Mouse (Mus musculus) cerebellum, adult 18-20 months (tissue): Measurements from ENCODE around the gene Asic2.
A peak's percentile ranks its signal among the peaks of the same experiment; 100 is the strongest.

Experiments
- DNase-seq, 2 experiments: peaks; one replicate each; pipeline ENCODE4 v3.0.0; 2021

Asic2 gene

DNA sequence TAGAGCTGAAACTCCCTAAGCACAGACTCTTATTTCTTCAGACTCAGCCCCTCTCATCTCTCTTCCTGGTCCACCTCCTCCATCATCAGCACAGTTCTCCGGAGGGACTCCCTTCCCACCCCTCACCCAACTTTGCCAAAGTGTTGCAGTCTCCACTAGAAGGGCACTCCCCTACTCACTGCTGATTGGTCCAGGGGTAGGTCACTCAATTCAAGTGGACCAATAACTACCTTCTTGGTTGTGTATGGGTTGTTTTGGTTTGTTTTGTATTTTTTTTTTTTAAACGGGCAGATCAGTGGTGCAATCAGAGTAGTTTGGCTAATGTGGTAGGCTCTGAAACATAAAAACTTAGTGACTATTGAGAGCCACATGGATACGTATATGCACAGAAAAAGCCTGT is 1002.2 kb downstream of the Asic2 start:
- peak in 1 of 2 experiments; percentile 7 for DNase-seq

DNA sequence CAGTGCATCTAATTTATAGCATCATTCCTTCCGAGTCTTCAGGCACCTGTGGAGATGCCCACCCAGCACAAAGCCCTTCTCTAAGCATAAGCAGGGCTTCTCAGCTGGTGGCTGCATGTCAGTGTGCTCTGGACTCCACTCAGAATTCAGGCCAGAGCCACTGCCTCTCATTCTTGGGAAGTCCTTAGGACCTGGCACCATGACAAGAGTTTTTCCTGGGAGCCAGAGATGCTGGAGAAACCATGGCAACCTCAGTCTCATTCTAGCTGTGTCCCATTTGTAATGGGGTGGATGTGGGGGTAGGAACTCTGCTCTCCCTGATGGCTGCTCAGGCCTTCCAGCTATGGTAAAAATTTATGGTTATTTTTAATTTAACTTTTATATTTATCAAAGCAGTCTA is 1006.9 kb downstream of the Asic2 start:
- peak; percentile 18 to 40 for DNase-seq

DNA sequence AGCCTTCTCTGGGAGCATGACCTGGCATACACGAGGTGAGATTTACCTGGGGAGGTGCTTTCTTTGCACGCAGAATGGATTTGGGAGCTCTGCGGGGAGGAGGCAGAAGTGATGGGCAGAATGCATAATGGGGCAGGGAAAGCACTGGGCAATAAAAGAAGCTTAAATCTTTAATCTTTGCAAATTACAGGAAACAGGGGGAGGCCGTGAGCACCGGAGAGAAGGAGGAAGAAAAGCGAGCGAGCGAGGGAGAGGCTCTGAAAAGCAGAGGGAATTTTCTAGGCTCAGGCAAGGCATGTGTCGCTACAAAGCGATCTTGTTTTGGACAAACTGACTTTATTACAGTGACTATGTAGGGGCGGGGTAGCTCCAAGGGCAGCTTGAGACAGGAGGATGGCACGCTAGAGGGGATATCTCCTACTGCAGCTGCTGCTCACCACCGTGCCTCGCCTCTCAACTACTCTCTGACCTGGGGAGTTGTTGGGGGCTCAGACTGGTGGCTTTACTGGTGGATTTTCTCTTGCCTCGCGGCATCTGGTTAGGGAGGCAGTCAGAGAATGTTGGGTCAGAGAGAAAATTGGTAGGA is 1010.1 kb downstream of the Asic2 start:
- no peak for DNase-seq

DNA sequence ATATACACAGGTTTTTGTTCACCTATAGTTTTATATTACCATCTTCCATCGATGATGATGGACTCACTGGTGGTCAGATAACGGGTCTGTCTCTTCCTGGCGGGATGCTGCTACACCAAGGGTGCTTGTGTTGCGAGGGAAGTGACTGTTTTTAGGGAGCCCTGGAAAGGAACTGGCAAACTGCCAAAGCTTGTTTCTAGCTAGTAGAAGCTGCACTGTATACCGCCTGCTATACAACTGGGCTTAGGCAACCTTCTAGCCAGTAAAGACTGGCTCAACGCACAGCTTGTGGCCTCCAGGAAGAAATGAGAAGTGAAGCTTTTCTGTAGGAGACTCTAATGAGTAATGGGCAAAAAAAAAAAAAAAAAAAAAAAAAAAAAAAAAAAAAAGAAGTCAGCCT is 1012.3 kb downstream of the Asic2 start:
- DNase-seq = no peak

DNA sequence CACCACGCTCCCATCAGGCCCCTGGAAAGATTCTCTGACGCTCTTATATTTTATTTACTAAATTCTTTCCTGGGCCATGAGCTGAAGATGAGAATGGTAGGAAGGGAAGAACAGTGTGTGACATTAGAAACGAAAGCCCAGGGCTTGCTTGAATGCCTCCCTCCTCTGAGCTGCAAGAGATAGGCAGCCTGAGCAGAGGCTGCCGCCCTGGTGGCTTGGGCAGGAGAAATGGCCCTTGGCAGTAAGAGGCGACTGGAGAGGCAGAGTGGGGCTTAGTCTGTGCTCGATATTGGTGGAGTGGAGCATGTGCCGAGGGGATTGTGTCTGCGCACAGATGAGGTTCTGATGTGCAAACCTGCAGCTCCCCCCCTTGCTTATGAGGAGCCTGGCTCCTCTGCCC is 1014.1 kb downstream of the Asic2 start:
- DNase-seq = peak in 1 of 2 experiments; percentile 16

DNA sequence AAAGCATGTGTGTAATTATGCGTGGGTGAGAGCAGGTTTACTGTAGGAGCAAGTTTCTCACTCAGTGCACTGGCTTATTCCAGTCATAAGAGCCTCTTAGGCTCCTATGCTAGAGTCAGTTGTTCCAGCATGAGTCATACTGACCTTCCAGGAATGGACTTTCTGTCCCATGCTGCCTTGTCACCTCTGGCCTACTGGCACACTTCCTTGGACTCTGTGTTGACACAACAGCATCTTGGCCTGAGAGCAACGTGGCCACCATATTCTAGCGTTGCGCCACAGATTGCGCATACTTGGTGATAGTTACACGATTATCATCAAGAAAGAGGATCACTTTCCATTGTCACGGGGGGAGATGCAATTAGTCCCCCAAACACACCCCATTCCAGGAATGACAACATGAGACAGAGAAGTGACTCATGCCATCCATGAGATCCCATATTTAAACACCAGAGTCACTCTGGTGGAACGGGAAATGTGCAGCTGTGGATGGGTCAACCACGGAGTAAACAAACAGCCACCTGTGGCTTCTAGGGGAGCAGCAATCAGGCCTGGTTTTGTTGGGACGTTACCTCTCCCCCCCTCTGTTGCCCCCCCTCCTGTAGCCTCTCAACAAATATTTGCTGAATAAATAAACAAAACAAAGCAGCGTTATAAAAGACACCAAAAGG is 1019.1 kb downstream of the Asic2 start:
- no peak for DNase-seq

DNA sequence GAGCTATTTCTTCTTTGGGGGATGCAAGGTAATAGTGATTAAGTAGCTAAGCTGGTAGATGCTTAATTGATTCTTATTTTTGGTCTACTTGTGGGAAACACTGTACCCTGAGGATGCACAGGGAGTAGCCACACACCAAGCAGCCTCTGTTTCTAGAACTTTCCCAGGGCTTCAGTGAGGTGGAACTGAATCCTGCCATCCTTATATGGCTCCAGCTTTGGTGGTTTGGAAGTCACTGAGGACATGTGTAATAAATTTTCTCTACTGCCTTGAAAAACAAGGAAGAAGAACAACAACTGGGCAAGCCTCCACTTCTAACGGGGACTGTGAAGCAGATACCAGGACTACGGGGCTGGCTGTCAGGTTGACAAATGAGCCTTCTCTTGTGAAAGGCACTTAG is 1020.2 kb downstream of the Asic2 start:
- no peak for DNase-seq

DNA sequence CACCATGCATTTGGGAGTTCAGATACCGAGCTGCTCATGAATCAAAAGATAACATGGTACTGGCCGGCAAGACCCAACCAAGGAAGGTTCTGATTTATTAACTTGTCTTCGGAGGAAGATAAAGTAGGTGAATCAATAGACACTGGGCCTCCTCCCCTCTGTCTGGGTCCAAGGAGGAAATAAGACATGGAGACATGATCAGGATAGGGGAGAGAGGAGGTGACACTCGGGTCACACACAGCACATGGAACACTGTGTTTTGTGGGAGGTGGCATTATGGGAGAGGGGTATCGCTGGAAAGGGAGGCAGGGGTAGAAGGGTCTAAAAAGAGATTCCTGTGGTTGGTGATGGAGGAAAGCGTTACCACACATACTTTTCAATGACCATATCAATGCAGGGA is 1022.1 kb downstream of the Asic2 start:
- DNase-seq = no peak

DNA sequence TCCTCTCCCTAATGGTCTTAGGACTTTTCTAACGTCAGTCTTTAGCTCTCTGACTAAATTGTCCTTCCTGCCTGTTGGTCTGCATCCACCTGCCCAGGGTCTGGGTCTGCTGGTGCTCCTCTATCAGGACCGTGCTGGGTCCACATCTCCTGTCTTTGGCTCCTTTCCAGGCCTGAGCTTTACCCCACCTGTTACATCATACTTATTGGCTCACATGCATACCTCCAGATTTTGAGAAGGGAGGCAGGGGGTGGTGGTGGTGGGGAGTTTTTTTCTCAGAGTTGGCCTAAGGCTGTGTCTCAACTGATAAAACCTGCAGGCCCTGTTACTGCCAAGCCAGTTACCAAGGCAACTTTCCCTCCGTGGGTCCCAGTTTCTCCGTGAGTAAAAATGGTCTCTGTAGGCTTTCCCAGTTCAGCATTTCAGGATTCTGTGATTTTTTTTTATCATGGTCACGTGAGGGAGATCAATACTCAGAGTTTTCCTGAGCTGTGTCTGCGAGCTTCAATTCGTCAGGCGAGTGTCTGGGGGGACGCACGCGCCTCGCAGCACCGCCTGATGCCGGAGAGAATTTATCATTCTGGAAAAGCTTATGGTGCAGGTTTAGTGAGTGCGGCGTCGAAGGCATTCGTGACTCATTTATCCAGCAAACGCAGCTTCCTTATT is 1044.8 kb downstream of the Asic2 start:
- DNase-seq = no peak

DNA sequence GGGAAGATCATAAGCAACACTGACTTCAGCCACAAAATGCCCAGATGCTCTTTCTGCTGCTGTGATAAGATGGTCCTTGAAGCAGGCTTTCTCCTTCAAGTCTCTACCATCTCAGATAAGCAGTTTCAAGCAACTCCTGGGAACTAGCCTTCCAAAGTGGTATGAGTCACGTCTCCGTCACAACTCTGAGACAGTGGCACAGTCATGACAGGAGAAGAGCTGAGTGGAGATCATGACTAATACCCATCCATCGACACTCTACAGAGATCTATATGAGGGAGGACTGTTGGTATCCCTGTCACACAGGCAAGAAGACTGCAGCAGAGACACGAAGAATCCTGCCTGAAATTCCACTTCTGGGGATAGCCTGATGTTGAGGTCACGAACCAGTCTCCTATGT is 1049.9 kb downstream of the Asic2 start:
- no peak for DNase-seq

DNA sequence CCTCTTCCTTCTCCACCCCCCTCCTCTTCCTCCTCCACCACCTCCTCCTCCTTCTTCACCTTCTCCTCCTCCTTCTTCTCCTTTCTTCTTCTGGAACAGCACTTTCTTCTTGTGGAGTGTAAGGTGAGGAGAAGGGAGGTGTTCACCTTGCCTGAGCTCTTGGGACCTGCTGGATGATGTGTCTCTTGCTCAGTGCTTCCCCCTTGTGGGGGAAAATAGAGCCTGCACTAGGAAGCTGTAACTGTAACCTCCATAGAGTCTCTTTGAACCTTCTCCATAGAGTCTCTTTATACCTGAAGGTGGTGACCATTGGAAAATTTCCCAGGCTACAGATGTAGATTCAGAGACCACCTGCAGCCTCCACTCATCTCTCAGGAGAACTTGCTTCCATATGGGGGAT is 1050.6 kb downstream of the Asic2 start:
- no peak for DNase-seq

DNA sequence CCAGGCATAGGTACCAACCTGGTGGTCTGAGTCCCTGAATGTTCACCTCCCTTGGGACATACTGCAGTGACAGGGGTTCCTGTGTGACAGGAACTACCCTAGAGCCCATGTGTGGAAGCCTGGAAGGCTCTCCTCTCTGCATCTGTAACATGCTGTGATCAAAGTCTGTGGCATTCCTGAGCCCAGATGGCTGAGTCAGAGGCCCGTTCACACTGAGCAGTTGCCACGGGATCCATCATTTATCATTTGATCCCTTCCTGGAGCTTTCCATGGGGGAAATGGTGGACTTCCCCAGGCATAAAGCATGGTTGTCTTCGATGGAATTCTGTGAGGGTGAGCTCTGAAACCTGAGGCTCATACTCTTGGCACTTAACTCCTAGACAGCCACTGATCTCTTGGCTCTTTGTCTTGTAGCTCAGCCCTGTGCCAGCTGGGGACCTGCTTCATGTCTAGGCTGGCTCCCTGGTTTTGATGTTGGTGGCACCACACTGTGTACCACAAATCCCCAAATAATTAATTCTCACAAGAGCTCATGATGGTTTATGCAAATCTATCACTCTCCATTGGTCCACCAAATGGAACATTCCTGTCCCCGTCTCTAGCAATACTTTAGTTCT is 1054.7 kb downstream of the Asic2 start:
- peak in 1 of 2 experiments; percentile 21 for DNase-seq

DNA sequence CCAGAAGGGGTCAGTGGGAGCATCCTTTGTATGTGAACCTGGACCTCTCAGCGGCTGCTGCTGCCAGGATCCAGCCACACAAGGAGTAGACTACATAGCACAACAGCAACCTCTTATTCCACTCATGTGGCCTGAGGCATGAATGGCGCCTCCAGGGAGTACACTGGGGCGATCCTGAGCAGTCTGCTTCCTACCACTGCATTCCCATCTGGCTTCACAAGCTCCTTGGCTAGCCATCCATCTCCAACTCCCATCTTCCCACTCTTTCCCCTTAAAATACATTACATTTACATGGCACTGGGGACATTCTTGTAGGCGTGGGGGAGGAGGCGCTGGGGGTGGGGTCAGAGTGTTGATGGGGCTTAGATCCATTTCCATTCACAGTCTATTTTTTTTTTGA is 1055.5 kb downstream of the Asic2 start:
- DNase-seq = no peak

DNA sequence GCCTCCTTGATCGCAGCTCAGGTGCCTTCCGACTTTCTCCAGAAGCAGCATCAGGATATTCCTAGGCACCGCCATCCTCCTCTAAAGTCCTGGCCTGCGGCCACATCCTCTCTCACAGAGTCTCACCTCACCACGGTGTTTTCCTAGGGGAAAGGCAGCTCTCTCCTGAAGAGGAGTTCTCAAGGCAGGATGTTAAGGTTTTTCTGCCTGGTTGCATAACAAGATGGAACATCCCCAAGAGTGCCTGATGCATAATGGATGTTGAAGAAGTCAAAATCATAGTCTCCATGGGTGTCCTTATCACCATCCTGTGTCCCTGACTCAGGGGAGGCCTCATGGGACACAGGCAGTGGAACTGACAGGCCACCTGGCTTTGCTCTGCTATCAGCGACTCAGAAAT is 1060.4 kb downstream of the Asic2 start:
- DNase-seq = no peak

DNA sequence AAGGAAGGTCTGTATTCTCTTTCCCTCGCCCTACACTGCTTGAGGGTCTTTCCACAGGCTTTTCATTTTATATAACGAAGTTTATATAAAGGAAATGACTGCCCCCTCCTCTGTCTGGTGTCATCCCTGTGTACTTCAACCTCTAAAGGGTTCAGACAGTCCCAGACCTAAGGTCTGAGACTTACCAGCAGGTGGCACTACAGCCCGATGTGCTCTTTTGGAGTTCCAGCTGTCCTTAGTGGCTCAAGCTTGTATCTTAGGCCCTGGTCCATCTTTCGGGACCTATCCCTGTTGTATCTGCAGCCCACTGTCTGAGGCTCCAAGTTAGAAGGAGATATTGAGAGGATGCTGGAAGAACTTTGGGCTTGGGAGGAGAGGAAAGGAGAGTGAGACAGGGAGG is 1061.8 kb downstream of the Asic2 start:
- peak; percentile 70 to 76 for DNase-seq

DNA sequence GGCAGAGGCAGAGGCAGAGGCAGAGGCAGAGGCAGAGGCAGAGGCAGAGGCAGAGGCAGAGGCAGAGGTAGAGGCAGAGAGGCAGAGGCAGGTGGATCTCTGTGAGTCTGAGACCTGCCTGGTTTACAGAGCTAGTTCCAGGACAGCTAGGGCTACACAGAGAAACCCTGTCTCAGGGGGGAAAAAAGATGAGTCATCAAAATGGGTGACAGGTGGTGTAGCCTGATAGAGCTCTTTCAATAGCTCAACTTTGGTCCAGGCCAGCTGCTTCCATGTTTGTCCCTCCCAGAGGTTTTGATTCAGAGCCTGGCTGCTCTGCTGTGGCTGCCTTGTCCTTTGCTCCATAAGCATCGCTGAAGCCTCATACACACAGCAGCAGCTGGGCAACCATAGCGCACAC is 1063.7 kb downstream of the Asic2 start:
- no peak for DNase-seq

DNA sequence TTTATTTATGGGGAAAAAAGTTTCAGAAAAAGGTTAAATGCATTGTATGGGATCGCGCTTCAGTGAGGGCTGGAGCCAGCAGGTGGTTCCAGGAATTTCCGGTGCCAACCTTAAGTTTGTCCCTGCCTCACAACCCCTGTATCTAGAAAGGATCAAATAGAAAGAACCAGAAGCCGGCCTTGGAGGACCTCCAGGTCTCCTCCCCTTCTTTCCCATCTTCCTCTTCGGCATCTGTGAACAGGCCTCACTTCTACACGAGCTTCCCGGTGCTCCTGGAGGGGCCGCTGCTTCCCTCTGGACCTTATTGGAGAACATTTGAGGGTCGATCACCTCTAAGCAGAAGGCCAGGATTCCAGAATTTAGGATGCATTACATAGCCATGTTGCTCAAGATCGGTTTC is 1064.8 kb downstream of the Asic2 start:
- no peak for DNase-seq

DNA sequence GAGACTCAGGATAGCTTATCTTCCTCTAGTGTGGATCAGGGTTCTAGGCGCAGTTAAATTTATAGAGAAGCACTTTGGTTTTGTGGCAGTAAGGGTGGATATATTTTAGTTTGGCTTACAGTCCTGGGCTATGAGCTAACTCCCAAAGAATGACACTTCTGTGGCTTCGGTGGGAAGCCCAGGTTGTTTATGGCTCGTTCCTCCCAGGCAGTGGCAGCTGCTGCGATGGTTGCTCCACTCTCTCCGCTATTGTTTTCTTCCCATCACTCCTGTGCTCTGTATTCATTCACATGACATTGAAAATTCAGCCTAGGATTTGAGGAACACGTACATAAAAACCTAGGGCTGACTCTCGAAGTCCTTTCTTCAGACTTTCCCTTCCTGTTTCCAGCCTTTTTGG is 1065.6 kb downstream of the Asic2 start:
- no peak for DNase-seq

DNA sequence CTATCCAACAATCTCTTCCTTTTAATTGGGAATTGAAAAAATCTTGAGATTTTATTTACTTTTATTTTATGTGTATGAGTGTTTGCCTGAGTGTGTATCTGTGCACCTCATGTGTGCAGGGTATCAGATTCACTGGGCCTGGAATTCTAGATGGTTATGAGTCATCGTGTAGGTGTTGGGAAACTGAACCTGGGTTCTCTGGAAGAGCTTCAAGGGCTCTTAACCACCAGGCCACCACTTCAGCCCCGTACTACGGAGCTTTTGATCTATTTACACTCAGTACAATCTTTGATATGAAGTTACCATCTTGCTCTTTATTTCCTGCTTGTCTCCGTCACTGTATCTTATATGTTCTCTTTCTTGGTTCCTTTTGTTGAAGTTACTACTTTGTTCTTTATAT is 1067.7 kb downstream of the Asic2 start:
- no peak for DNase-seq

DNA sequence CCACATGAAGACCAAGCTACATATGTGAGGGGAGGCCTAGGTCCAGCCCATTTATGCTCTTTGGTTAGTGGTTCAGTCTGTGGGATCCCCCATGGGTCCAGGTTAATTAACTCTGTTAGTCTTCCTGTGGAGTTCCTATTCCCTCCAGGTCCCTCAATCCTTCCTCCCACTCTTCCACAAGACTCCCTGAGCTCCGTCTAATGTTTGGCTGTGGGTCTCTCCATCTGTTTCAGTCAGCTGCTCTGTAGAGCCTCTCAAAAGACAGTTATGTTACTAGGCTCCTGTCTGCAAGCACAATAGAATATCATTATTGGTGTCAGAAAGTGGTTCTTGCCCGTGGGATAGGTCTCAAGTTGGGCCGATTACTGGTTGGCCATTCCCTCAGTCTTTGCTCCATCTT is 1072.4 kb downstream of the Asic2 start:
- peak; percentile 30 to 56 for DNase-seq

DNA sequence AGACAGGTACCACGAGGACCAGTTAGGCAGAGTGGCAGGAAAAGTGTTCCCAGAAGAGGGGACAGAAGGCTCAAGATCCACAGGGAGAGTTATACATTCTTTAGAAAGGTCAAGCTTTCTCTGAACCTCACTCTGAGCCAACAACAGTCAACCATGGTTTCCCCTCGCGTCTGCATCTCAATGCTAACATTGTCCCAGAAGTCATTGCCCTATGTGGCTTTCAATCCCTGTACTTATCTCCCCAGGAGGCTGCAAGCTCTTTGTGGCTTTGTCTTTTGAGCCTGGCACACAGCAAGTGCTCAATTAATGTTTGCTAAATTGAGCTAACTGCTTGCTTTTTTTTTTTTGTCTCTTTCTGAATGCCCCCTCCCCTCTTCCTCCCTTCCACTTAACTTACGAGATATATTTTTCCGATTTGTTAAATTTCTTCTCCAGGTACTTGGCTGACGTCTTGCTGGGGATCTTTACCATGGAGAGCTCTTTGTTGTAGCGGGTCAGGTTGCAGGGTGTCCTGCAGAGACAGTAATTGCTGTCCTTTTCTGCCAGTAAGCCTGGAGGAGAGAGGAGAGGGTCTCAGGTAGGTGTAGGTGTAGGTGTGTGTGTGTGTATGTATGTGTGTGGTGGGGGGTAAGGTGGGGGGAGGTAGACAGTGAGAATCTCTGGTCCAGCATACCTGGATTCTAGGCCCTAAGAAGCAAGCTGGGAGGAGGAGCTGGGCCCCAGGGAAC is 1078.8 kb downstream of the Asic2 start:
- DNase-seq = no peak

DNA sequence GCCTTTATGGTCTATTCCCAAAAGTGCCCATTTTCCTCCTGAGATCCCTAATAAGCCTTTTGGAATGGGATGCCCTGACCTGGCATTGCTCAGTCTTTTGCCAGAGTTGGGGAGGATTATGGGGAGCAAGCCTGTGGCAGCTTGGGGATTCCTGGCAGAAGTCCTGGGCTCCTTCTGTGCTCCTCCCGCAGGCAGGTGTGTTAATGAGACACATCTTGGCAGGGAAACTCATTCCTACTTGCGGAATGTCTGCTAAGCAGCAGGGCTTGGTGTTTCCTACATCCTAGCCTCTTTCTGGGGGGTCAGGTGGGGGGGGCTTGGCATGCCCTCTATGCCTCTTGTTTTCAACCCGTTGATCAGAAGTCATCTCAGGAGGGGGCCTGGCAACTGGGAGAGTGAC is 1081.2 kb downstream of the Asic2 start:
- peak; percentile 54 to 59 for DNase-seq

DNA sequence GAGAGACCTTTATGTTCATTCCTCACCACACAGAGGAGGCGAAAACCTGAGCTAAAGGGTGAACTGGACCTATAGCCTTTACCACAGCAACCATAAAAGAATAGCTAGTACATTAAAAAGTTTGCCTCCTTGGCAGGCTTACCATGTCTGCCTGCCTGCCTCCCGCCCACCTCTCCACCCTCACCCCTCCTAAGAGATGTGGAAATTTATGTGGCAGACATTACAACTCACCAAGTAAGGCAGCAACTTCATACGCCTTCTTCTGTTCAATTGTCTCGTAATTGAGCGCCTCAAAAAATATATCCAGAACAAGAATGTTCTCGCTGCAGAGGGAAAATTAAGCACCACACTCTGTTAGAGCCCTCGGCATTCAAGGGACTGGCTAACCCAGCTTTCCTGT is 1081.9 kb downstream of the Asic2 start:
- no peak for DNase-seq
